Mouse (Mus musculus) cortical plate, adult 2 months (tissue): ENCODE measurements around the gene Msh3.

ENCODE experiments used
- CTCF ChIP-seq: fragments of 200-500 bp; IDR thresholded peaks from 2 replicates; pipeline ENCODE4 v1.5.1; 2011; ENCODE audit warnings: mild to moderate bottlenecking, control low read depth, low read length; ENCODE audit not compliant: insufficient read depth; ENCODE audit errors: extremely low read depth
- POLR2A ChIP-seq: fragments of 200-500 bp; IDR thresholded peaks from 2 replicates; pipeline ENCODE4 v1.6.1; 2011; ENCODE audit warnings: mild to moderate bottlenecking, low read length, control low read depth; ENCODE audit not compliant: insufficient read depth; ENCODE audit errors: extremely low read depth

DNA sequence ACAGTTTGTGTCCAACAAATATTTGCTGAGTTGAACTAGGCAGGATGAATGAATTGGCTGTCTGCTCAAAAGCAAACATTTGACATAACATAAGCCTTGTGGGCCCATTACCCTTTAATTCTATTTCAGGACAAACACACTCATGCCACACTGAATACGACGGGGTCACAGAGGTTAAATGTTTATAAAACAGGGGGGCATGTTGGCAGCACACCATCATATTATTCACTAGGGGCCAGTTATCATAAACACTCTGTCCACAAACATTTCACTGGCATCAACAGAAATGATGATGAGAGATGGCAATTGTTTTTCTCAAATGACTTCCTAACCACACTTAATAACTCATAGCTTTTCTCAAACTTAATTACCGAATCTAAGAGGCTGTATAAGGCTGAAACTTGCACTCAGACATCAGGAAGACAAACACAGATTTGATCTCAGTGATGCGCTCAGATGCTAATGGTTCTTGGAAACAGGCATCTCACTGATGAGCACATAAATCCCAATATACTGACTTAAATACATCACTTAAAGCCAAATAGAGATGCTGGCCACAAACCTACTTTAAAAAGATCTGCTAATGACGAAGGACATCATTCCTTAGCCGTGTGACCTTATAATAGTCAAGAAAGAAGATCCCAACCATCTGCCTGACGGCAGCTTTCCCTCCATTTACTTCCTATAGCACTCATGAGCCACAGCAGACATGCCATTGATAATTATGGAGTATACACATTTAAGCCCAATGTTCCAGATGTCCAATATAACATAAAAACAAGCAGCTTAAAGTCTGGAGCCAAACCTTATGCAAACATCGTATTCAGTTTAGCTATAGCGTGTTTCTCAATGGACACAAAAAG, 122.5 kb downstream of the Msh3 start:
- TF ChIP-seq CTCF (no peak), POLR2A (no peak)
